Mouse (Mus musculus): Measurements from ENCODE around the gene Vsnl1. TPM values are rescaled to one million over a fixed set of nuclear protein-coding genes. Genes with fewer than 3 reads are reported as not detected.

Gene Vsnl1
- polyA plus RNA-seq, 1 experiment = not detected

GRCm38 (mm10) chr12:11286382-11286781 is 150.0 kb downstream of the Vsnl1 start:
- no peak overlapping the region for H3K27ac ChIP-seq (ENCODE audit: insufficient read depth, low read length)
- H3K36me3 ChIP-seq (ENCODE audit: control insufficient read depth, insufficient read depth, low read length) = peaks cover 35% of the 10 kb centered on the region
- no peak overlapping the region for H3K4me3 ChIP-seq (ENCODE audit: extremely low read depth, insufficient read depth, insufficient read length)
- H3K27me3 ChIP-seq (ENCODE audit: control insufficient read depth, insufficient read depth, low read length) = no peaks in the 10 kb centered on the region
- 97% methylated on average over 2 of the region's 2 CpGs for WGBS
- no peaks in the 10 kb centered on the region for H3K4me1 ChIP-seq (ENCODE audit: control insufficient read depth, insufficient read depth, insufficient read length)
- no peak for TF ChIP-seq CTCF (IDR thresholded peaks at IDR 0.05; ENCODE audit: extremely low read depth, insufficient read depth, insufficient read length, insufficient replicate concordance)
- no peak for TF ChIP-seq POLR2A (IDR thresholded peaks at IDR 0.05; ENCODE audit: low read depth, low read length)
- no peak for DNase-seq (ENCODE audit: low read depth in 1 of 2, low spot score in 2 of 2)

- peaks cover 2% of the 10 kb centered on the region; the same call in 1 of the 2 replicates for H3K4me1 ChIP-seq (ENCODE audit: control insufficient read depth, insufficient read depth, insufficient read length)
- DNase-seq (ENCODE audit: low read depth in 1 of 2, low spot score in 2 of 2) = no peak
- H3K27me3 ChIP-seq (ENCODE audit: control insufficient read depth, insufficient read depth, low read length) = no peaks in the 10 kb centered on the region
- WGBS = 87% methylated on average over 2 of the region's 2 CpGs
- TF ChIP-seq POLR2A (IDR thresholded peaks at IDR 0.05; ENCODE audit: low read depth, low read length) = no peak
- TF ChIP-seq CTCF (IDR thresholded peaks at IDR 0.05; ENCODE audit: extremely low read depth, insufficient read depth, insufficient read length, insufficient replicate concordance) = no peak
- H3K4me3 ChIP-seq (ENCODE audit: extremely low read depth, insufficient read depth, insufficient read length) = no peak overlapping the region
- H3K27ac ChIP-seq (ENCODE audit: insufficient read depth, low read length) = no peak overlapping the region
- H3K36me3 ChIP-seq (ENCODE audit: control insufficient read depth, insufficient read depth, low read length) = peaks cover 27% of the 10 kb centered on the region
These were observed 154.8 kb downstream of the Vsnl1 start for GRCm38 (mm10) chr12:11281584-11281983.

GRCm38 (mm10) chr12:11279886-11280285 is 156.5 kb downstream of the Vsnl1 start:
- no peak overlapping the region for H3K4me3 ChIP-seq (ENCODE audit: extremely low read depth, insufficient read depth, insufficient read length)

GRCm38 (mm10) chr12:11277207-11277606 is 159.2 kb downstream of the Vsnl1 start:
- TF ChIP-seq CTCF (IDR thresholded peaks at IDR 0.05; ENCODE audit: extremely low read depth, insufficient read depth, insufficient read length, insufficient replicate concordance) = no peak
- DNase-seq (ENCODE audit: low read depth in 1 of 2, low spot score in 2 of 2) = peak in 1 of 2 experiments; percentile 32
- Histone ChIP-seq H3K27ac (ENCODE audit: insufficient read depth, low read length) (peak overlapping the region; percentile 63; the same call in 1 of the 2 replicates), H3K4me1 (ENCODE audit: control insufficient read depth, insufficient read depth, insufficient read length) (peaks cover 6% of the 10 kb centered on the region), H3K4me3 (ENCODE audit: extremely low read depth, insufficient read depth, insufficient read length) (no peak overlapping the region), H3K36me3 (ENCODE audit: control insufficient read depth, insufficient read depth, low read length) (peaks cover 19% of the 10 kb centered on the region), H3K27me3 (ENCODE audit: control insufficient read depth, insufficient read depth, low read length) (no peaks in the 10 kb centered on the region)
- 47% methylated on average over 6 of the region's 6 CpGs for WGBS

More at GRCm38 (mm10) chr12:11279886-11280285, 156.5 kb downstream of the Vsnl1 start:
- DNase-seq (ENCODE audit: low read depth in 1 of 2, low spot score in 2 of 2) = no peak
- H3K36me3 ChIP-seq (ENCODE audit: control insufficient read depth, insufficient read depth, low read length) = peaks cover 20% of the 10 kb centered on the region; the same call in 1 of the 2 replicates
- H3K4me1 ChIP-seq (ENCODE audit: control insufficient read depth, insufficient read depth, insufficient read length) = peaks cover 6% of the 10 kb centered on the region; the same call in 1 of the 2 replicates
- no peaks in the 10 kb centered on the region for H3K27me3 ChIP-seq (ENCODE audit: control insufficient read depth, insufficient read depth, low read length)
- TF ChIP-seq POLR2A (IDR thresholded peaks at IDR 0.05; ENCODE audit: low read depth, low read length) (no peak), CTCF (IDR thresholded peaks at IDR 0.05; ENCODE audit: extremely low read depth, insufficient read depth, insufficient read length, insufficient replicate concordance) (no peak)
- WGBS = 83% methylated on average over 3 of the region's 3 CpGs
- H3K27ac ChIP-seq (ENCODE audit: insufficient read depth, low read length) = no peak overlapping the region

- DNase-seq (ENCODE audit: low read depth in 1 of 2, low spot score in 2 of 2) = peak in 1 of 2 experiments; percentile 23
These were observed 159.8 kb downstream of the Vsnl1 start for GRCm38 (mm10) chr12:11276632-11277031.

More at GRCm38 (mm10) chr12:11276632-11277031, 159.8 kb downstream of the Vsnl1 start:
- peaks cover 6% of the 10 kb centered on the region for H3K4me1 ChIP-seq (ENCODE audit: control insufficient read depth, insufficient read depth, insufficient read length)
- peaks cover 20% of the 10 kb centered on the region for H3K36me3 ChIP-seq (ENCODE audit: control insufficient read depth, insufficient read depth, low read length)
- WGBS = 62% methylated on average over 2 of the region's 2 CpGs
- H3K4me3 ChIP-seq (ENCODE audit: extremely low read depth, insufficient read depth, insufficient read length) = no peak overlapping the region
- H3K27me3 ChIP-seq (ENCODE audit: control insufficient read depth, insufficient read depth, low read length) = no peaks in the 10 kb centered on the region
- TF ChIP-seq CTCF (IDR thresholded peaks at IDR 0.05; ENCODE audit: extremely low read depth, insufficient read depth, insufficient read length, insufficient replicate concordance) (no peak), POLR2A (IDR thresholded peaks at IDR 0.05; ENCODE audit: low read depth, low read length) (no peak)
- H3K27ac ChIP-seq (ENCODE audit: insufficient read depth, low read length) = peak overlapping the region; percentile 70

Other genes with a start within 250 kb of the Vsnl1 start
- 0.23 and 0.26 TPM in 2 replicates for gene Msgn1, start 227.6 kb downstream of the Vsnl1 start, polyA plus RNA-seq (2012; rRNA removed)
- gene Gen1, start 170.8 kb downstream of the Vsnl1 start, polyA plus RNA-seq (2012; rRNA removed) = 0.28 and 0.33 TPM in 2 replicates
- gene Smc6, start 170.7 kb downstream of the Vsnl1 start, polyA plus RNA-seq (2012; rRNA removed) = 3.9 and 9.5 TPM in 2 replicates
- gene Rad51ap2, start 19.5 kb upstream of the Vsnl1 start, polyA plus RNA-seq (2012; rRNA removed) = not detected in 2 replicates

Data from spleen, adult 2 months (tissue).